Mouse (Mus musculus) lung, postnatal 0 days (tissue): ENCODE measurements around the gene Glb1.

Experiments used
- CTCF ChIP-seq: IDR thresholded peaks from 2 replicates; pipeline ENCODE4 v1.5.1; 2016; ENCODE audit warnings: antibody characterized with exemption, mild to moderate bottlenecking
- EP300 ChIP-seq: IDR thresholded peaks from 2 replicates; pipeline ENCODE4 v1.6.1; 2016; ENCODE audit warnings: antibody characterized with exemption, mild to moderate bottlenecking, control low read depth

- TF ChIP-seq EP300: no peak
- TF ChIP-seq CTCF: no peak
Observed at GRCm38 (mm10) chr9:114509785-114510184, 108.9 kb downstream of the Glb1 start.
